Mouse (Mus musculus) heart, adult 2 months (tissue): ENCODE measurements around the gene Ccrl2. TPM values are rescaled to one million over a fixed set of nuclear protein-coding genes. Genes with fewer than 3 reads are reported as not detected.

Experiments
- DNase-seq, 2 experiments: peaks; one replicate each; pipeline ENCODE4 v3.0.0; 2021
- H3K27ac ChIP-seq: fragments of 200-600 bp; 2 replicates; pipeline ENCODE4 v1.8.1; 2022
- H3K27me3 ChIP-seq: fragments of 200-500 bp; 2 replicates; pipeline ENCODE4 v1.6.1; 2012; ENCODE audit warnings: mild to moderate bottlenecking, low read length, inconsistent platforms, mixed read lengths; ENCODE audit not compliant: control insufficient read depth, insufficient read depth
- H3K36me3 ChIP-seq: fragments of 200-500 bp; 2 replicates; pipeline ENCODE4 v1.6.1; 2012; ENCODE audit warnings: low read length, inconsistent platforms; ENCODE audit not compliant: control insufficient read depth, insufficient read depth
- H3K4me1 ChIP-seq: fragments of 200-500 bp; 2 replicates; pipeline ENCODE4 v1.6.1; 2011; ENCODE audit warnings: low read length; ENCODE audit not compliant: control insufficient read depth, insufficient read depth
- H3K4me3 ChIP-seq: fragments of 200-600 bp; 2 replicates; pipeline ENCODE4 v1.8.1; 2022
- H3K79me2 ChIP-seq: fragments of 200-500 bp; replicated peaks from 2 replicates; pipeline ENCODE4 v1.6.1; 2012; ENCODE audit warnings: mild to moderate bottlenecking, inconsistent platforms, low read length, moderate library complexity, mixed read lengths; ENCODE audit not compliant: control insufficient read depth, insufficient read depth
- H3K9ac ChIP-seq: fragments of 200-500 bp; 2 replicates; pipeline ENCODE4 v1.6.1; 2012; ENCODE audit warnings: low read depth, mild to moderate bottlenecking, control low read depth, inconsistent platforms, low read length, mixed read lengths
- CTCF ChIP-seq: fragments of 200-600 bp; IDR thresholded peaks from 2 replicates; pipeline ENCODE4 v1.8.1; 2022; ENCODE audit warnings: antibody characterized with exemption, mild to moderate bottlenecking, moderate library complexity
- EP300 ChIP-seq: fragments of 200-500 bp; IDR thresholded peaks from 2 replicates; pipeline ENCODE4 v1.6.1; 2011; ENCODE audit warnings: low read depth, low read length, control low read depth; ENCODE audit not compliant: insufficient read depth
- POLR2A ChIP-seq: fragments of 200-500 bp; IDR thresholded peaks from 2 replicates; pipeline ENCODE4 v1.6.1; 2011; ENCODE audit warnings: mild to moderate bottlenecking, low read depth, low read length, control low read depth; ENCODE audit not compliant: insufficient read depth
- WGBS: fragments of 180-500 bp; shearing (Covaris S2); methylation state at CpG from one replicate; pipeline ENCODE4 v1.1.7; 2018; 5-methylcytosine and 5-hydroxymethylcytosine counted together
- intact Hi-C: fragments of 180-260 bp; cut with DNase I; formaldehyde crosslinking; loops from one replicate; pipeline ENCODE4 v1.15.1; 2025
- polyA plus RNA-seq: library from polyadenylated mRNA; depleted of rRNA; stranded (reverse); fragments of >200 nt; gene quantifications from 2 replicates; pipeline ENCODE4 v1.2.3, GENCODE M21; 2012
- total RNA-seq, 2 experiments: library from RNA; stranded (reverse); gene quantifications; 2 replicates each; pipeline ENCODE4 v1.2.3; 2021

Gene Ccrl2
- total and polyA plus RNA-seq, 3 experiments: 7.5 to 16.3 (median 16.0) TPM

GRCm38 (mm10) chr9:111077745-111078144, 20.4 kb upstream of the Ccrl2 start:
- 72% methylated on average over 5 of the region's 5 CpGs for WGBS
- no peak overlapping the region for H3K4me3 ChIP-seq

GRCm38 (mm10) chr9:111072971-111073370, 15.7 kb upstream of the Ccrl2 start:
- Histone ChIP-seq H3K36me3 (no peaks in the 10 kb centered on the region), H3K79me2 (no peaks in the 10 kb centered on the region), H3K27me3 (no peaks in the 10 kb centered on the region), H3K4me3 (no peak overlapping the region), H3K9ac (no peak overlapping the region), H3K27ac (no peak overlapping the region), H3K4me1 (peaks cover 6% of the 10 kb centered on the region)
- TF ChIP-seq CTCF (no peak), POLR2A (no peak), EP300 (no peak)
- DNase-seq: no peak
- 61% methylated on average over 4 of the region's 4 CpGs for WGBS
- intact Hi-C loops: loop anchor here (1.0 to 10.0 kb wide), 3 partner anchors 76 to 288 kb away; no protein-coding TSS in a partner anchor

More at GRCm38 (mm10) chr9:111077745-111078144, 20.4 kb upstream of the Ccrl2 start:
- TF ChIP-seq CTCF (peak; percentile 59), POLR2A (no peak)
- Histone ChIP-seq H3K9ac (no peak overlapping the region), H3K27ac (no peak overlapping the region), H3K27me3 (no peaks in the 10 kb centered on the region), H3K79me2 (no peaks in the 10 kb centered on the region), H3K36me3 (no peaks in the 10 kb centered on the region), H3K4me1 (no peaks in the 10 kb centered on the region)
- intact Hi-C loops: loop anchor here (10.0 kb wide), 1 partner anchor 293 kb away; no protein-coding TSS in a partner anchor
- DNase-seq: no peak

- Histone ChIP-seq H3K36me3 (no peaks in the 10 kb centered on the region), H3K27ac (no peak overlapping the region; the same call in 1 of the 2 replicates), H3K4me3 (no peak overlapping the region), H3K27me3 (no peaks in the 10 kb centered on the region), H3K4me1 (peaks cover 6% of the 10 kb centered on the region), H3K79me2 (no peaks in the 10 kb centered on the region), H3K9ac (no peak overlapping the region)
- TF ChIP-seq CTCF (peak; percentile 86), EP300 (peak; percentile 71; the same call in 1 of the 2 replicates), POLR2A (no peak)
- intact Hi-C loops: loop anchor here (1.0 to 10.0 kb wide), 3 partner anchors 75 to 287 kb away; no protein-coding TSS in a partner anchor
- WGBS: 22% methylated on average over 7 of the region's 7 CpGs
- peak; percentile 55 to 64 for DNase-seq
These were observed 14.9 kb upstream of the Ccrl2 start for GRCm38 (mm10) chr9:111072175-111072574.

- H3K79me2 ChIP-seq: no peaks in the 10 kb centered on the region
- H3K27ac ChIP-seq: no peak overlapping the region
- 30% methylated on average over 4 of the region's 4 CpGs for WGBS
- peak; percentile 55 to 78 for DNase-seq
- no peak overlapping the region for H3K9ac ChIP-seq
- TF ChIP-seq POLR2A (no peak), CTCF (peak; percentile 95), EP300 (no peak)
- peaks cover 6% of the 10 kb centered on the region for H3K4me1 ChIP-seq
- H3K4me3 ChIP-seq: no peak overlapping the region
- intact Hi-C loops: loop anchor here (10.0 kb wide), 1 partner anchor 286 kb away; no protein-coding TSS in a partner anchor
- no peaks in the 10 kb centered on the region for H3K36me3 ChIP-seq
- no peaks in the 10 kb centered on the region for H3K27me3 ChIP-seq
These were observed 13.2 kb upstream of the Ccrl2 start for GRCm38 (mm10) chr9:111070546-111070961.

GRCm38 (mm10) chr9:111067052-111067451, 9.7 kb upstream of the Ccrl2 start:
- TF ChIP-seq CTCF: no peak
- no peak for TF ChIP-seq EP300
- TF ChIP-seq POLR2A: no peak
- no peaks in the 10 kb centered on the region for H3K79me2 ChIP-seq
- 74% methylated on average over 4 of the region's 4 CpGs for WGBS

GRCm38 (mm10) chr9:111062840-111063239, 5.5 kb upstream of the Ccrl2 start:
- Histone ChIP-seq H3K27ac (no peak overlapping the region), H3K36me3 (no peaks in the 10 kb centered on the region)

More at GRCm38 (mm10) chr9:111067052-111067451, 9.7 kb upstream of the Ccrl2 start:
- no peaks in the 10 kb centered on the region for H3K27me3 ChIP-seq
- no peak overlapping the region for H3K4me3 ChIP-seq
- H3K4me1 ChIP-seq: peaks cover 3% of the 10 kb centered on the region
- H3K36me3 ChIP-seq: no peaks in the 10 kb centered on the region
- no peak for DNase-seq
- H3K9ac ChIP-seq: no peak overlapping the region
- no peak overlapping the region for H3K27ac ChIP-seq
- intact Hi-C loops: no loop called here

More at GRCm38 (mm10) chr9:111062840-111063239, 5.5 kb upstream of the Ccrl2 start:
- TF ChIP-seq POLR2A: no peak
- TF ChIP-seq EP300: no peak
- TF ChIP-seq CTCF: no peak
- WGBS: 83% methylated on average over 5 of the region's 5 CpGs
- no peaks in the 10 kb centered on the region for H3K27me3 ChIP-seq
- H3K4me3 ChIP-seq: no peak overlapping the region
- no peak for DNase-seq
- H3K79me2 ChIP-seq: no peaks in the 10 kb centered on the region
- peaks cover 1% of the 10 kb centered on the region; the same call in 1 of the 2 replicates for H3K4me1 ChIP-seq
- H3K9ac ChIP-seq: no peak overlapping the region
- intact Hi-C loops: no loop called here
